Mouse (Mus musculus) embryonic facial prominence, embryonic 14.5 days (tissue): ENCODE data around the gene Angptl8. TPM values are rescaled to one million over a fixed set of nuclear protein-coding genes. Genes with fewer than 3 reads are reported as not detected.
"Not testable (repeated sequence)": the region's sequence is repeated elsewhere in the genome, so short reads cannot be mapped to it uniquely, and the experiment has no call there.

Source experiments
- ATAC-seq: fragments of 200-750 bp; cut with Nextera tagmentation; 2 replicates; pipeline ENCODE4 v1.8.0; 2017; ENCODE audit warnings: low read depth, moderate number of reproducible peaks, moderate TSS enrichment
- DNase-seq: peaks from one replicate; pipeline ENCODE4 v3.0.0-alpha.2; 2015; ENCODE audit warnings: low spot score
- H3K27ac ChIP-seq: fragments of 300-500 bp; sonication (generic); replicated peaks from 2 replicates; pipeline ENCODE4 v1.5.1; 2014; ENCODE audit warnings: low read depth, mild to moderate bottlenecking, low read length, moderate library complexity
- H3K27me3 ChIP-seq: fragments of 300-500 bp; sonication (generic); replicated peaks from 2 replicates; pipeline ENCODE4 v1.6.1; 2014; ENCODE audit warnings: low read length; ENCODE audit not compliant: control insufficient read depth, insufficient read depth
- H3K36me3 ChIP-seq: fragments of 300-500 bp; sonication (generic); 2 replicates; pipeline ENCODE4 v1.6.1; 2014; ENCODE audit warnings: low read length, mixed read lengths; ENCODE audit not compliant: control insufficient read depth, insufficient read depth
- H3K4me1 ChIP-seq: fragments of 300-500 bp; sonication (generic); 2 replicates; pipeline ENCODE4 v1.6.1; 2014; ENCODE audit warnings: antibody characterized with exemption, low read length; ENCODE audit not compliant: control insufficient read depth, insufficient read depth
- H3K4me2 ChIP-seq: fragments of 300-500 bp; sonication (generic); 2 replicates; pipeline ENCODE4 v1.6.1; 2014; ENCODE audit warnings: low read depth, mild to moderate bottlenecking, low read length, moderate library complexity, mixed read lengths
- H3K4me3 ChIP-seq: fragments of 300-500 bp; sonication (generic); 2 replicates; pipeline ENCODE4 v1.5.1; 2014; ENCODE audit warnings: low read depth, mild to moderate bottlenecking, low read length
- H3K9ac ChIP-seq: fragments of 300-500 bp; sonication (generic); 2 replicates; pipeline ENCODE4 v1.6.1; 2014; ENCODE audit warnings: low read depth, mild to moderate bottlenecking, low read length, moderate library complexity, mixed read lengths
- H3K9me3 ChIP-seq: fragments of 300-500 bp; sonication (generic); 2 replicates; pipeline ENCODE4 v1.6.1; 2016; ENCODE audit warnings: low read length; ENCODE audit not compliant: control insufficient read depth
- WGBS: fragments of 180-500 bp; shearing (Covaris S2); extraction: QIAGEN DNeasy Blood & Tissue Kit; methylation state at CpG from one replicate; pipeline ENCODE4 v1.1.7; 2014; 5-methylcytosine and 5-hydroxymethylcytosine counted together
- polyA plus RNA-seq: library from polyadenylated mRNA; unstranded; fragments of >200 nt; fragmentation: Nextera tagmentation; extraction: Ambion mirVana; gene quantifications from 2 replicates; pipeline ENCODE4 v1.2.1, GENCODE M21; 2014

The Angptl8 gene
- 0.41 and 0.54 TPM in 2 replicates for polyA plus RNA-seq

DNA sequence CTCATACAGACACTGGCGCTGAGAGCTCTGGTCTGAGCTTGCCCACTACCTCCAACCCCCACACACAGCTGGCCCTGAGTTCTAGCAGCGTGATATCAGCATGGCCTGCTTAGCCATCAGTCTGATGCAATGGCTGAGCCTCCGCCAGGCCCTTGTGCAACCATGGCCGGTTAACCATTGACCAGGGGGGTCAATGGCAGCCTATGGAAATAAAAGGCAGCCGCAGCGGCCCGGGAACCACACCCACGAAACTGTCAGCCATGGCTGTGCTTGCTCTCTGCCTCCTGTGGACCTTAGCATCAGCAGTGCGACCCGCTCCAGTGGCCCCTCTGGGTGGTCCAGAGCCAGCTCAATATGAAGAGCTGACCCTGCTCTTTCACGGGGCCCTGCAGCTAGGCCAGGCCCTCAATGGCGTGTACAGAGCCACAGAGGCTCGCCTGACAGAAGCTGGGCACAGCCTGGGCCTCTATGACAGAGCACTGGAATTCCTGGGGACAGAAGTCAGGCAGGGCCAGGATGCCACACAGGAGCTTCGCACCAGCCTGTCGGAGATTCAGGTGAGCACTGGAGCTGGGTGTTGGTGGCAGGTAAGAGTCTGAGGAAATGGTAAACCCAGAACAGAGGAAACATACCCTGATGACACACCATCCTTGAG, at the start of gene Angptl8:
TSS of gene Angptl8 (plus strand) at position 253 of the 655 bp plus-strand sequence.
- no peak within 1 kb of the TSS for H3K27ac ChIP-seq
- no peak within 1 kb of the TSS for H3K4me3 ChIP-seq
- 82% methylated on average over 15 of the region's 15 CpGs for WGBS
- H3K4me2 ChIP-seq = no peak within 1 kb of the TSS
- DNase-seq (no peak), ATAC-seq (no peak)
- H3K9ac ChIP-seq = no peak within 1 kb of the TSS
- H3K27me3 ChIP-seq = no peaks in the 10 kb centered on the region
- H3K4me1 ChIP-seq = no peaks in the 10 kb centered on the region
- no peaks in the 10 kb centered on the region for H3K9me3 ChIP-seq
- peaks cover 56% of the 10 kb centered on the region for H3K36me3 ChIP-seq

DNA sequence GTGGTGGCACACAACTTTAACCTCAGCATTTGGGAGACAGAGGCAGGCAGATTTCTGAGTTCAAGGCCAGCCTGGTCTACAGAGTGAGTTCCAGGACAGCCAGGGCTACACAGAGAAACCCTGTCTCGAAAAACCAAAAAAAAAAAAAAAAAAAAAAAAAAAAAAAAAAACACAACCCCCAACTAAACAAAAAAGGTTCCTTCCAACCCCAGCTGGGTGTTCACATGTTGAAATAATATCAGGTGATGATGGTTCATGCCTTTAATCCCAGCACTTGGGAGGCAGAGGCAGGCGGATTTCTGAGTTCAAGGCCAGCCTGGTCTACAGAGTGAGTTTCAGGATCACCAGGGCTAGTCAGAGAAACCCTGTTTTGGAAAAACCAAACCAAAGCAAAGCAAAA, 49.0 kb upstream of the Angptl8 start:
- H3K4me3 ChIP-seq, H3K27me3 ChIP-seq, H3K9me3 ChIP-seq, H3K4me1 ChIP-seq, H3K4me2 ChIP-seq, H3K9ac ChIP-seq, H3K27ac ChIP-seq, ATAC-seq, DNase-seq: not testable (repeated sequence)
- 96% methylated on average over 1 of the region's 2 CpGs for WGBS
- peaks cover 92% of the 10 kb centered on the region for H3K36me3 ChIP-seq

DNA sequence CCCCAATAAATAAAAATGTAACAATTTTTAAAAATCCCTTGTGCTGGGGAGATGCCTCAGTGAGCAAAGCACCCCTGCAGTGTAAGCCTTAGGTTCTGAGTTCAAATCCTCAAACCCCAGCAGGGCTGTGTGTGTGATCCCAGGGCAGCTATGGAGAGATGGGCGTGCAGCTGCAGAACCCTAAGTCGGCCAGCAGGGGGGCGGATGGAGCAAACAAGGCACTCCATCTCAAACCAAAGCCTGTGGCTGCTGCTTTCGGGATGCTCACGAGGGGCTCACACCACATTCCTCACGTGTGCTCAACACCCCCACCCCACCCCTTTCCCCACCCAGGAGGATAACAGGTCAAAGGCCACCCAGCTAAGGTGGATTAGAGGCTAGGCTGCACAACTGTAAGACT, 48.4 kb upstream of the Angptl8 start:
- DNase-seq (peak; percentile 50), ATAC-seq (no peak; the same call in 1 of the 2 replicates)
- H3K27me3 ChIP-seq = no peaks in the 10 kb centered on the region
- H3K36me3 ChIP-seq = peaks cover 92% of the 10 kb centered on the region
- H3K4me1 ChIP-seq = peaks cover under 1% of the 10 kb centered on the region; the same call in 1 of the 2 replicates
- no peak overlapping the region for H3K4me3 ChIP-seq
- 19% methylated on average over 6 of the region's 6 CpGs for WGBS
- H3K9me3 ChIP-seq = no peaks in the 10 kb centered on the region
- H3K9ac ChIP-seq = no peak overlapping the region
- no peak overlapping the region for H3K27ac ChIP-seq
- H3K4me2 ChIP-seq = no peak overlapping the region

DNA sequence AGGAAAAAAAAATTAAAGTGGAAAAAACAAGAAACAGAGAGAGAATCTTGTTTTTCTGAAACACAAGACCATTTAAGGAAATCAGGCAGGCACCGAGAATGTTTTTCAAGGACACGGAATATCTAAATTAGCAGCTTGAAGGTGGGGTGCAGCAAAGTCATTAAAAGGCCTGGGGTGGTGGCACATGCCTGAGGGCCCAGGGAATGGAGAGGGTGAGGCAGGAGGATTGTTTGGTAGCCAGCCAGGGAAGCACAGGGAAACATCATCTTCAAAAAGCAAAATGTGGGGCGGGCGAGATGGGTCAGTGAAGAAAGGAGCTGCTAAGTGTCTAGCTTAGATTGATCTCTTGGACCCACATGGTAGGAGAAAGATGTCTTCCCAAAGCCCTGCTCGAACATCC, 47.7 kb upstream of the Angptl8 start:
- H3K9ac ChIP-seq = no peak overlapping the region
- WGBS = 72% methylated on average over 5 of the region's 5 CpGs
- no peak for ATAC-seq

DNA sequence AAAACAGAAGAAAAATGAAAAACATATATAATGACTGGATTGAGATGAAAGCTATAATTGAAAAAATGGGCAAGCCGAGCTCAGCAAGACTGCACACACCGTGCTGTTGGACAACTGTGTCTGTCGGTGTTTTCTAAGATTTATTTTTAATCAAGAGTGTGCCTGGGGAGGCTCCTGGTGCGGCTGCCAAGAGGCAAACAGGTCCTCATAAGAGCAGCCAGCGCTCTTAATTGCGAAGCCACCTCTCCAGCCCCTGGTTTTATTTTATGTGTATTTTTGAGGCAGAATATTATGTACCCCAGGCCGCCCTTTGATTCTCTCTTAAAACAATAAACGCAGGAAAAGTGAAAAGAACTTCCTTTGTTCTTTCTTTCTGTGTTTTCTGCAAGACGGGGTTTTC, 47.1 kb upstream of the Angptl8 start:
- Histone ChIP-seq H3K9ac (no peak overlapping the region), H3K27ac (no peak overlapping the region), H3K4me2 (no peak overlapping the region), H3K4me3 (no peak overlapping the region), H3K9me3 (no peaks in the 10 kb centered on the region), H3K36me3 (peaks cover 91% of the 10 kb centered on the region), H3K4me1 (peaks cover 9% of the 10 kb centered on the region; the same call in 1 of the 2 replicates), H3K27me3 (no peaks in the 10 kb centered on the region)
- no peak for DNase-seq
- ATAC-seq = no peak
- 77% methylated on average over 9 of the region's 9 CpGs for WGBS

More for the DNA sequence above, 47.7 kb upstream of the Angptl8 start:
- Histone ChIP-seq H3K27me3 (no peaks in the 10 kb centered on the region), H3K36me3 (peaks cover 88% of the 10 kb centered on the region), H3K4me2 (no peak overlapping the region), H3K27ac (peak overlapping the region; percentile 69), H3K4me1 (peaks cover 4% of the 10 kb centered on the region; the same call in 1 of the 2 replicates), H3K9me3 (no peaks in the 10 kb centered on the region), H3K4me3 (no peak overlapping the region)
- DNase-seq = no peak

DNA sequence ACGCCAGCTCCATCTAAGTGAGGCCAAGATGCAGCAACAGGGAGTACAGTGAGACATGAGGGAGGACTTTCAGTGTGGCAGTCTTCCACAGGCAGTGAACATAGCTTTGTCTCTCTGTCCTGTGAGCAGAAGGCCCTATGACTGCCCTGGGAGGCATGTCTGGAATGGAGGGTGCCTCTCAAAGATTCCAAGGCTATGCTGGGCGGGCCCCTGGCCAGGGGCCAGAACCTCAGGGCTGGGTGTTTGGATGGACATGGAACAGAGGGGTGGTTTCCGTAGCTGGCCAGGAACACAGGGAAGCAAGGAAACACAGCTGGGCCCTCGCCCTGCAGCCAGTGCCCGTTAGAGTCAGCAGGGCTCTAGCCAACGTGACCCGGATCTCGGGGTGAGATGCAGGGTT, 43.4 kb upstream of the Angptl8 start:
- no peak overlapping the region for H3K4me2 ChIP-seq
- no peak overlapping the region for H3K27ac ChIP-seq
- no peaks in the 10 kb centered on the region for H3K9me3 ChIP-seq
- peaks cover 85% of the 10 kb centered on the region for H3K36me3 ChIP-seq
- H3K4me1 ChIP-seq = peaks cover 20% of the 10 kb centered on the region
- WGBS = 67% methylated on average over 8 of the region's 8 CpGs
- DNase-seq (peak; percentile 65), ATAC-seq (no peak)
- H3K9ac ChIP-seq = no peak overlapping the region
- no peak overlapping the region for H3K4me3 ChIP-seq
- no peaks in the 10 kb centered on the region for H3K27me3 ChIP-seq

DNA sequence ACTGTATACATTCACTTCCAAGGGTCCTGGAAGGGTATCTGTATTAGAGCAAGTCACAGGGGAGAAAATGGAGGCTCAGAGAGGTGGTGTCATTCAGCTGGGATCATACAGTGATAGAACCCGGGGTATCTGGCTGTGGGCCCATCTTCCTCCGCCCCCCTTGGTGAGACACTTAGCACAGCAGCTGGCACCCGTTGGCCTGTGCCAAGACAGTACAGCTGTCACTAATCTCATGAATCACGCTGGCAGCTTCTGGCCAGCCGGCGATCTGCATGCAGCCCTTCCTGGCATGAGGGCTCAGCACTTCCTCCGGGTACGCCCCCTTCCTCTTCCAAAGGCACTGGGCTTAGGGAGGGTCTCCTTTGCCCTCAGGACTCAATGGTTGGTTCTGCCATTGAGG, 42.7 kb upstream of the Angptl8 start:
- DNase-seq = peak; percentile 74
- 56% methylated on average over 8 of the region's 8 CpGs for WGBS
- peaks cover 77% of the 10 kb centered on the region for H3K36me3 ChIP-seq
- H3K4me3 ChIP-seq = peak overlapping the region; percentile 2; the same call in 1 of the 2 replicates
- no peak overlapping the region for H3K27ac ChIP-seq
- H3K4me2 ChIP-seq = peak overlapping the region; percentile 18
- H3K9ac ChIP-seq = peak overlapping the region; percentile 31; the same call in 1 of the 2 replicates
- no peaks in the 10 kb centered on the region for H3K27me3 ChIP-seq
- ATAC-seq = peak; percentile 60; the same call in 1 of the 2 replicates
- no peaks in the 10 kb centered on the region for H3K9me3 ChIP-seq
- H3K4me1 ChIP-seq = peaks cover 26% of the 10 kb centered on the region

DNA sequence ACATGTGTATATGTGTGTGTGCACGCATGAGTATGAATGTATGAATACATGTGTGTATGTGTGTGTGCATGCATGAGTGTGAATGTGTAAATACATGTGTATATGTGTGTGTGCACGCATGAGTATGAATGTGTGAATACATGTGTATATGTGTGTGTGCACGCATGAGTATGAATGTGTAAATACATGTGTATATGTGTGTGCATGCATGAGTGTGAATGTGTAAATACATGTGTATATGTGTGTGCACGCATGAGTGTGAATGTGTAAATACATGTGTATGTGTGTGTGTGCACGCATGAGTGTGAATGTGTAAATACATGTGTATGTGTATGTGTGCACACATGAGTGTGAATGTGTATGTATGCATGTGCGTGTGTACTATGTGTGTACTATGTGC, 41.8 kb upstream of the Angptl8 start:
- H3K9ac ChIP-seq, DNase-seq, H3K27me3 ChIP-seq, H3K9me3 ChIP-seq, H3K27ac ChIP-seq, ATAC-seq, H3K4me3 ChIP-seq, H3K4me2 ChIP-seq: not testable (repeated sequence)
- WGBS = 96% methylated on average over 6 of the region's 6 CpGs
- Histone ChIP-seq H3K36me3 (peaks cover 69% of the 10 kb centered on the region), H3K4me1 (peaks cover 26% of the 10 kb centered on the region)

DNA sequence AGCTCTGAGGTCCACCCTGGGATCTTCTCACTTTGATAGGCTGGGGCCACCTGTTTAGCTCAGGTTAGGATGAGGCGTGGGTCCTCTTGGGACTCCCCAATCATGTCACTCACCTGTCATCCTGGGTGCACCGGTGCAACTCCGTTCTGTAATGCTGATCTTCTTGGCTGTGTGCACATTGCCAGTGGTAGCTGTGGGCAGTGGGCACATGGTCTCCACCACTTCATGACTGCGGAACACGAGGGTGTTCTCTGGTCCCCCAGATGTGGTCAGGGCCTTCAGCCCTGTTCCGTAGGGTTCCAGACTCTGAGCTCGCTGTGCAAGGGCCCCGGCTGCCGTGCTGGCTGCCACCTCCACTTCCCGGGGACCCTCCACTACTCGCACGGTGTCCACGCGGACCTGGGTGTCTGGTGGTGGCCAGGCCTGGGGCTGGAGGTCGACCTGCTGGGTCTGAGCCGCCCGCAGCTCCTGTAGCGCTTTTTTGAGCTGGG, 40.9 kb upstream of the Angptl8 start:
- WGBS = 92% methylated on average over 18 of the region's 18 CpGs
- Histone ChIP-seq H3K27ac (no peak overlapping the region), H3K4me3 (no peak overlapping the region), H3K9me3 (no peaks in the 10 kb centered on the region), H3K27me3 (no peaks in the 10 kb centered on the region), H3K36me3 (peaks cover 60% of the 10 kb centered on the region), H3K4me2 (no peak overlapping the region), H3K4me1 (peaks cover 30% of the 10 kb centered on the region), H3K9ac (no peak overlapping the region)
- no peak for DNase-seq
- no peak for ATAC-seq
